Mouse (Mus musculus) heart, postnatal 4 days (tissue): ENCODE results near the gene Adcy4. TPM values are rescaled to one million over a fixed set of nuclear protein-coding genes. Genes with fewer than 3 reads are reported as not detected.

ENCODE experiments used
- DNase-seq: peaks from one replicate; pipeline ENCODE4 v3.0.0; 2021
- total RNA-seq, 2 experiments: library from RNA; stranded (reverse); gene quantifications; 2 replicates each; pipeline ENCODE4 v1.2.3; 2021

The Adcy4 gene
- 10 to 100 TPM; 18.9 to 22.3 TPM for total RNA-seq

DNA sequence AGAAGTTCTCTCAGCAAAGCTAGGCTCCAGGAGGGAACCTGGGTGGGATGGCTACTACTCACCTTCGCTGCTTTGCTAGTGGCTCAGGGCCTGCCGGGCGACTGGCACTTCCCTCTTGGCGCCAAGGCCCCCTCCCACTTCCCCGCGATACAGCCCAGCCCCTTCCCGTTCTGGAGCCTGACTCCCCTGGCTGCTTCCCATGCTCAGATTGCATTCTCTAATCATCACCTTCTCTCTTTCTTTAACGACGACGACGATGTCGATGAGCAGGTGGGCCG, at the start of gene Adcy4:
Adcy4 (minus strand) TSS at position 138 of the 278 bp plus-strand sequence.
- DNase-seq = peak; percentile 46

- no peak for DNase-seq
Observed at GRCm38 (mm10) chr14:55833126-55833525, 49.2 kb upstream of the Adcy4 start.

GRCm38 (mm10) chr14:55830331-55830730, 46.4 kb upstream of the Adcy4 start:
- DNase-seq = no peak

DNA sequence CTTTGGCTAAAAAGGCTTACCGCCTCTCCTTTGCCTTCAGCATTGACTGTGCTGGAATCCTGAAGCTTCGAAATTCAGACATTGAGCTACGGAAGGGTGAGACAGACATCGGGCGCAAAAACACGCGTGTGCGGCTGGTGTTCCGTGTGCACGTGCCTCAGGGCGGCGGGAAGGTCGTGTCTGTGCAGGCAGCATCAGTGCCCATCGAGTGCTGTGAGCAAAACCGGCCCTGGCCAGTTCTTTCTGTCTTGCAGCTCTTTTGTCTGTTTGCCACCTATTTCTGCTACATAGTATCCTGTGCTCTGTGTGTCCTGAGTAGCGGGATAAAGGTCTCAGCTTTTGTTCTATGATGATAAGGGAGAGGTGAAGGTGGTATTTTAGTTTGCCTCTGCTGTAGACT, 46.0 kb upstream of the Adcy4 start:
- DNase-seq = no peak

DNA sequence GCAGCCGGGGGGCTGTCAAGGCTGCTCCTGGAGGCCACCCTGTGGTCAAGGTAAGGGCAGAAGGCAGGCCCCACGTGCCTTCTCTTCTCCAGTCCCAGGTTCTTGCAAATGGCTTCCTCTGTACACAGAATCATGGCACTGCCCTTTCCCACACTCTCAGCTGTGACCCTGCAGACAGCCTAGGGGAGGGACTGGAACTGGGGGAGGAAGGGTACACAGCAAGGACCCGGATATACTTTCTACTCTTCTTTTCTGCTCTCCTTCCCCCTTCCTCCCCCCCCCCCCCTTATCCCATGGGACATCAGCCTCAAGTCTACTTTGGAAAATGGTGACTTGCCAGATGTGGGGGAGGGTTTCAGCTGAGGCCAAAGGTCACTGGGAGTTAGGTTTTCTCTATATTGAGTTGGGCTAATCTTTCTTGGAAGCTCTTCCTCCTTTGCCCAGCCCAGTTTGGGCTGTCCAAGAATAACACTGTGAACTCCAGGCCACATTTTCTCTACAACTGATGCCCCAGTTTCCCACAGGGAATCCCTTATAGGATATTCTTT, 44.9 kb upstream of the Adcy4 start:
- peak; percentile 60 for DNase-seq

DNA sequence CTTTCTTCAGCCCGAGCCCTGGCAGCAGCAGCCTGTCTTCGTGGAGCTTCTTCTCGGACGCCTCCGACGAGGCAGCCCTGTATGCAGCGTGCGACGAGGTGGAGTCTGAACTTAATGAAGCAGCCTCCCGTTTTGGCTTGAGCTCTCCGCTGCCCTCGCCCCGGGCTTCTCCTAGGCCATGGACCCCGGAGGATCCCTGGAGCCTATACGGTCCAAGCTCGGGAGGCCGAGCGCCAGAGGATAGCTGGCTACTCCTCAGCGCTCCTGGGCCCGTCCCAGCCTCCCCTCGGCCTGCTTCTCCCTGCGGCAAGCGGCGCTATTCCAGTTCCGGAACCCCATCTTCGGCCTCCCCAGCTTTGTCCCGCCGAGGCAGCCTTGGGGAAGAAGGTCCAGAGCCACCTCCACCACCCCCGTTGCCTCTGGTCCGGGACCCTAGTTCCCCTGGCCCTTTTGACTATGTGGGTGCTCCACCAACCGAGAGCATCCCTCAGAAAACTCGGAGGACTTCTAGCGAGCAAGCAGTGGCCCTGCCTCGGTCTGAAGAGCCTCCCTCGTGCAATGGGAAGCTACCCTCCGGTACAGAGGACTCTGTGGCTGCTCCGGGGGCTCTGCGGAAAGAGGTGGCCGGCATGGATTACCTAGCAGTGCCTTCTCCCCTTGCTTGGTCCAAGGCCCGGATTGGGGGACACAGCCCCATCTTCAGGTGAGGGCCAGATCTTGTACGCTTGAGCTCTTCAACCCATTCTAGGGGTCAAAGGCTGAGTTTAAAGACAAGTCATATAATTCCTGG, 42.9 kb upstream of the Adcy4 start:
- DNase-seq = peak; percentile 35

GRCm38 (mm10) chr14:55826142-55826541, 42.2 kb upstream of the Adcy4 start:
- DNase-seq = peak; percentile 13

- peak; percentile 49 for DNase-seq
Observed at GRCm38 (mm10) chr14:55825216-55826051, 41.5 kb upstream of the Adcy4 start.

DNA sequence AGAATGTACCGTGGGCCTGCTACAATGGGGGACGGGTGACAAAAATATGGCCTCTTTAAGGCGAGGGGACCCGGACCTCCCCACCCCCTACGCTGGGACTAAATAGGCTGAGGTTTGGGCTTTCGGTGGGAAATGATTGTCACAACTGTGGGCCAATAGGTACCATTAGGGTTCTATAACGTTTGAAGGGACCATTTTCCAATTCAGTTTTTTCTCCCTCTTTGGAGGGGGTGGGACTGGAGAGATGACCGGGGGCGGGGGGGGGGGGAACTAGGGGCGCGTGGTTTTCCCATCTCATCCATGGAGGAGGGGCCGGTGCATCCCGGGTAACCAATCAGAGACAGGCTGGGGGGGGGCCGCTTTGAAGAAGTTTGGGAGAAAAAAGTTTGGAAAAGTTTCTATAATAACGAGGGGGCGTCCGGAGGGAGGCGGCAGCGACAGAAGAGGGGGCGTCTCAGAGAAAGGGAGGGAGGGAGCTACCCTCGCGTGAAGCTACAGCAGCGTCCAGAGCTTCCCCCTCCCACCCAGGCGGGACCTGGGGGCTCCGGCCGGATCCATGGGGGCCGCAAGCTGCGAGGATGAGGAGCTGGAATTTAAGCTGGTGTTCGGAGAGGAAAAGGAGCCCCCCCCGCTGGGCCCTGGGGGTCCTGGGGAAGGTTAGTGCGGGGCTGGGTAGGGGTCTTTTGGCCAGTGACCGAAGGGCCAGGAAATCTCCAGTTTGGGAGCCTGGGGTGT, 40.8 kb upstream of the Adcy4 start:
- peak; percentile 72 for DNase-seq

- peak; percentile 66 for DNase-seq
Observed at GRCm38 (mm10) chr14:55824001-55824480, 40.1 kb upstream of the Adcy4 start.

DNA sequence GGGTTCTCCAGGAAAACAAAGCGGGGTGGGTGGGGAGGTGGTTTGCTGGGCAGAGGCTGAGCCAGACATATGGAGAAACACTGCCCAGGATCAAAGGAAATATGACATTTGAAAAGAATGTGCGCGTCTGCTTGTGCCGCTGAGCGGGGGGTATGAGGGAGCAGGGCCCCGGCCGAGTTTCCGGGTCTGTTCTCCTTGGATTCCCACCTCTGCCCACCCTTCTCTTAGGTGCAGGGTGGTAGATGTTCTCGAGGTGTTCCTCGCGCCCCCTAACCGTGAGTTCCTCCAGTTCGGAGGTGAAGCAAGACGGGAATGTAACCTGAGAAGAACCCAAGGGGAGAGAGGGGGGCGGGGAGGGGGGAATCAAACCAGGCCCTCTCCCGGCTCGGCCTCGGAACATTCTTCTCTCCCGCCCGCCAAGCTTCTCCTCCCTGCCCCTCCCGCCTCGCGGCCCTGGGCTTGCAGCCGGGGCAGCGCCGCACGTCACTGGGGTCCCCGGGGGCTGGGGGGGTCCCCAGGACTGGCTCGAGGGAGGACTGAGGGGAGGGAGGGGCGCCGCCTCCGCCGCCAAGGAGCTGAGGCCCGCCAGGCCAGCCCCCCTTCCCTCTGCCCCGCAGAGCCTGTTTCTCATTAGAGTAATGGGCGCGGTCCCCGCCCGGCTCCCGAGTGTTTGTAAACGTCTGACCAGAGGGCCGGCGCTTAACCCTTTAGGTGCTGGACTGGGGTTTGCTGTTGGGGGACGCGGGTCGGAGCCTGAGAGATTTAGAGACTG, 39.3 kb upstream of the Adcy4 start, which contains the start of gene Nfatc4:
Nfatc4 (plus strand) TSS at position 154 of the 772 bp plus-strand sequence.
- peak; percentile 92 for DNase-seq

DNA sequence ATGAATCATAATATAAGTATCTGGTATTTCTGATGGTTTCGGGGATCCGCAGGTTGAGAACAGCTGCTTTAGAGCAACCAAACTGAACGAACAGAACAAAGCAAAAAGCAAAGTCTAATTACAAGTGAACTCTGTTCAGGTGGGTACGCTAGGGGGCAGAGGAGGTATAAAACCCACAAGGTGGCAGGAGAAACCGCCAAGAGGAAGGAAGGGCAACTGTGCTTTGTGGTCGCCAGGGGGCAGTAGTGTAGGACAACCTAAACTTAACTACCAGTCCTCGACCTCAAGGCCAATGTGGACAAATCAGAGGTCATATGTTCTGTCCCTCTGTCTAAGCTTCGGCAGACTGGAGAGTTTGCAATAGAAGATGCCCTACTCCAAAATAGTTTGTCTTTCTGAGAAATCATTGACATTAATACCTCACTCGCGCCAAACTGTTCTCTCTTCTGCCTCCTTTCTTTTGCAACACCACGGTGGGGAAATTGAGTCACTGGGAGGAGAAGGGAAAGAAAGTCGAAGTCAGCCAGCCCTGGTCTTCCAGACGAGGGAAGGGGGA, 38.6 kb upstream of the Adcy4 start:
- peak; percentile 89 for DNase-seq

DNA sequence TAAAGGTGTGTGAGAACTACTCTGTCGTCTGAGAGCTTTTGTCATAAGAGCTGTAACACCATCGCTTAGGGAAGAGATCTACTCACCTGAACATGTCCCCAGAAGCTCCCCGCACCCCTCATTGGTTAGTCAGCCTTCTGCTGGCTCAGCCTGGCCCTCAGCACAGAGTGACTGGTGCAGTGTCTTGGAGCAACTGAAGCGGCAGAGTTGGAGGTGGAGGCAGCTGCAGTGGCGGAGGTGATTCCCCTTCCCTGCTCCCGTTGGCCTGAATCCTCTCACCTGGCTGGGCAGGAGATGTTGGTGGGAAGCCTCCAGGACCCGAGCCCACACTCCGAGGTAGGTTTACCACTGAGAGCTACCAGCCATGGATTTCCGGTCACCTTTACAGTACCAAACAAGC, 36.7 kb upstream of the Adcy4 start:
- peak; percentile 3 for DNase-seq

GRCm38 (mm10) chr14:55819845-55820405, 36.0 kb upstream of the Adcy4 start:
- peak; percentile 4 for DNase-seq

DNA sequence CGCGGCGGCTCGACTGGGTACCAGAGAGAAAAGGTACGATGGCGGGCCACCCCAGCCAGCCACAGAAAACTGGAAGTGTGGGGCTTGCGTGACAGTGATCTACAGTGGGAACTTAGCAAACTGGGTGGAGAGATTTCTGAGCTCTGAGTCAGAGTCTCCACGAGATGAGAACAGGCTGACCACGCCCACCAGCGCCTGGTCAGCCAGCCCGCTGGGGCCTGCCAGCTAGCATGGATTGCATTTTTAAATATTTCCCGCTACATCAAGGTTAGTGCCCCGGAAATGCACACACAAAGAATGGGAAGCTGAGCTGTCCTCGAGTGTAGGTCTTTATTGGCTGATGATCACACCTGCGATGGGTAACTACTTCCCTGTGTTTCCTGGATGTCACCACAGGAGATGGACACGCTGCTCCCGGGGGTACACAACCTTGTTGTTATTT, 31.4 kb upstream of the Adcy4 start:
- peak; percentile 71 for DNase-seq

- DNase-seq = peak; percentile 73
Observed at GRCm38 (mm10) chr14:55814885-55815284, 31.0 kb upstream of the Adcy4 start.

GRCm38 (mm10) chr14:55795380-55796163, 11.7 kb upstream of the Adcy4 start:
- peak; percentile 37 for DNase-seq

GRCm38 (mm10) chr14:55793946-55794345, 10.1 kb upstream of the Adcy4 start:
- peak; percentile 41 for DNase-seq

DNA sequence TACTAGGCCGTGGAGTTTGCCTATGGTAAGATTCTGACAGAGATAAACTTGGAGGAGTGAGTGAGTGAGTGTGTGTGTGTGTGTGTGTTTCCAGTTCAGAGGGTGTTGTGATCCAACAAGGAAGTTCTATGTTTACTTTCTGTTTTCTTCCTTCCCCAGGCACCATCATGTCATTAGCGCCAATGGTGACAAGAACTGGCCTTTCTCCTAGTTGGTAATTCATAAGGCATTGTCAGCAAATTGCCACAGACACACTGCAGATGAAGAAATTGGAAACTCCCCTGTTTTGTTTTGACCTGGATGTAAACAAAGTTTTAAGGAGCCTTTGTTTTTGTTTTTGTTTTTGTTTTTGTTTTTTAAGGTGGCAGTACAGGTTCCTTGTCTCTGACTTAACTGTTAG, 9.6 kb upstream of the Adcy4 start:
- no peak for DNase-seq
